Comparison of ENCODE assay signal across 9 mouse cellular contexts in the genomic region with DNA sequence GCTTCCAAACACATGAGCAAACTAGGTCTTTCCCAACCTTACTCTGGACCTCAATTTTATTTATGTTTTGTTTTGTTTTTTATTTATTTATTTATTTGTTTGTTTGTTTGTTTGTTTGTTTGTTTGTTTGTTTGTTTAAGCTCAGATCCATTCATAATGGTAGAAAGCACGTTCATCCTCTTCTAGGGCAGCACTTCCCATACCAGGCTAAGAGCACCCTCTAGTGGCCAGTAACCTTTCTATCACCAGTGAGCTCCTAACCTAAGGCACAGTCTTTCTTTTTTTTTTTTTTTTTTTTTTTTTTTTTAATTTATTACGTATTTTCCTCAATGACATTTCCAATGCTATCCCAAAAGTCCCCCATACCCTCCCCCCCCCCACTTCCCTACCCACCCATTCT. TPM values are rescaled to one million over a fixed set of nuclear protein-coding genes. Genes with fewer than 3 reads are reported as not detected.
DNase-seq lines count a peak whose midpoint lies in the region; ATAC-seq and TF ChIP-seq lines count a peak whose summit lies in the region.
"Not testable (repeated sequence)": the region's sequence is repeated elsewhere in the genome, so short reads cannot be mapped to it uniquely, and the experiment has no call there.
"Had no signal": no experiment of that assay in that cellular context is flagged by ENCODE, and none has a peak within 500 bp of the region (broad histone marks: within the 10 kb centered on the region; RNA-seq: fewer than 3 reads in every experiment).

No protein-coding gene starts in this region.

- H3K27me3 ChIP-seq in kidney, postnatal 0 days (ENCODE audit: insufficient read depth, low read length); liver, adult 2 months (ENCODE audit: control insufficient read depth, insufficient read depth, low read length); midbrain, postnatal 0 days (ENCODE audit: insufficient read depth, low read length): not testable (repeated sequence)

- peak; percentile 61 to 69 for DNase-seq in B cell, adult 2 months
- peak; percentile 79 for DNase-seq in adrenal gland, postnatal 14 days
- DNase-seq in embryo, embryonic 11 days = peak; percentile 78
- DNase-seq in heart, adult 8-10 months (ENCODE audit: low spot score) = peak; percentile 48
- peak; percentile 87 for DNase-seq in kidney, postnatal 0 days (ENCODE audit: low spot score)
- peak; percentile 57 for DNase-seq in liver, adult 2 months (ENCODE audit: extremely low read depth, low read depth, low spot score)
- peak; percentile 80 for DNase-seq in midbrain, postnatal 0 days (ENCODE audit: low spot score)
- peak; percentile 33 for DNase-seq in telencephalon, adult 2 months (ENCODE audit: low read depth, low spot score)

- H3K4me3 ChIP-seq in kidney, postnatal 0 days (replicated peaks; ENCODE audit: low read depth, low read length); liver, adult 2 months (ENCODE audit: insufficient read depth, low read depth, low read length); midbrain, postnatal 0 days (ENCODE audit: low read depth, low read length): not testable (repeated sequence)

- ATAC-seq in kidney, postnatal 0 days (replicated peaks; ENCODE audit: low FRiP score, low read depth); midbrain, postnatal 0 days (ENCODE audit: low FRiP score): not testable (repeated sequence)

- TF ChIP-seq CTCF in kidney, postnatal 0 days (IDR thresholded peaks at IDR 0.05; ENCODE audit: low read depth) = peak; percentile 75
- TF ChIP-seq CTCF in liver, adult 2 months (IDR thresholded peaks at IDR 0.05; ENCODE audit: low read depth, low read length) = peak; percentile 53
- peak; percentile 75 for TF ChIP-seq CTCF in midbrain, postnatal 0 days (IDR thresholded peaks at IDR 0.05)

- H3K9me3 ChIP-seq in kidney, postnatal 0 days (replicated peaks; ENCODE audit: low read length); midbrain, postnatal 0 days (ENCODE audit: low read length): not testable (repeated sequence)

- H3K36me3 ChIP-seq in kidney, postnatal 0 days (ENCODE audit: insufficient read depth, low read length); liver, adult 2 months (ENCODE audit: control insufficient read depth, insufficient read depth, low read length); midbrain, postnatal 0 days (ENCODE audit: insufficient read depth, low read length): not testable (repeated sequence)

- H3K27ac ChIP-seq in kidney, postnatal 0 days; liver, adult 2 months (replicated peaks; ENCODE audit: insufficient read depth, low read depth, low read length); midbrain, postnatal 0 days (ENCODE audit: low read depth, low read length): not testable (repeated sequence)

- not testable (repeated sequence) for H3K9ac ChIP-seq in kidney, postnatal 0 days (ENCODE audit: low read depth, low read length); liver, adult 2 months (ENCODE audit: low read depth, low read length); midbrain, postnatal 0 days (replicated peaks; ENCODE audit: low read length, poor library complexity, severe bottlenecking)

- TF ChIP-seq POLR2A in liver, adult 2 months (IDR thresholded peaks at IDR 0.05; ENCODE audit: extremely low read depth, insufficient read depth, low read length) = not testable (repeated sequence)

- not testable (repeated sequence) for H3K4me2 ChIP-seq in kidney, postnatal 0 days (ENCODE audit: low read length); midbrain, postnatal 0 days (ENCODE audit: low read depth, low read length, poor library complexity, severe bottlenecking)

- not testable (repeated sequence) for H3K79me2 ChIP-seq in liver, adult 2 months (ENCODE audit: control insufficient read depth, insufficient read depth, low read length)

- not testable (repeated sequence) for H3K4me1 ChIP-seq in kidney, postnatal 0 days (replicated peaks; ENCODE audit: insufficient read depth, low read length); liver, adult 2 months (ENCODE audit: control insufficient read depth, insufficient read depth, low read length); midbrain, postnatal 0 days (ENCODE audit: insufficient read depth, low read length)

- WGBS in kidney, postnatal 0 days = 14% methylated on average over 1 of the region's 2 CpGs
- 0% methylated on average over 1 of the region's 2 CpGs for WGBS in liver, adult 2 months
- 12% methylated on average over 1 of the region's 2 CpGs for WGBS in midbrain, postnatal 0 days

RNA-seq across cellular contexts. Expression of gene Atp2b3, which starts 9.3 kb away (rescaled TPM):
- 16.3 and 20.9 TPM in 2 replicates for total RNA-seq in adrenal gland, postnatal 14 days (2021)
- total RNA-seq in heart, adult 8-10 months (2022) = under 1 TPM; 0.16 to 0.53 (median 0.21) TPM
- polyA plus RNA-seq in kidney, postnatal 0 days (2015; fragmentation: Nextera tagmentation; extraction: Ambion mirVana) = 0.11 and 0.22 TPM in 2 replicates
- total RNA-seq in liver, adult 2 months (2014; rRNA removed) = 0.07 TPM in 1 of 2 replicates, not detected in the other
- polyA plus RNA-seq in liver, adult 2 months (2012; rRNA removed) = not detected in 2 replicates
- 40.4 and 41.9 TPM in 2 replicates for total RNA-seq in midbrain, postnatal 0 days (2014; rRNA removed)
- polyA plus RNA-seq in midbrain, postnatal 0 days (2015; fragmentation: Nextera tagmentation; extraction: Ambion mirVana) = 6.7 and 7.9 TPM in 2 replicates

RNA-seq across cellular contexts. Expression of gene Bgn, which starts 10.2 kb away (rescaled TPM):
- 183 and 214 TPM in 2 replicates for total RNA-seq in adrenal gland, postnatal 14 days (2021)
- total RNA-seq in heart, adult 8-10 months (2022) = 100 to 1,000 TPM; 152 to 198 (median 182) TPM
- 90.4 and 93.4 TPM in 2 replicates for polyA plus RNA-seq in kidney, postnatal 0 days (2015; fragmentation: Nextera tagmentation; extraction: Ambion mirVana)
- total RNA-seq in liver, adult 2 months (2014; rRNA removed) = 27.1 and 47.0 TPM in 2 replicates
- polyA plus RNA-seq in liver, adult 2 months (2012; rRNA removed) = 71.9 and 78.9 TPM in 2 replicates
- 43.9 and 44.6 TPM in 2 replicates for total RNA-seq in midbrain, postnatal 0 days (2014; rRNA removed)
- 17.1 and 19.8 TPM in 2 replicates for polyA plus RNA-seq in midbrain, postnatal 0 days (2015; fragmentation: Nextera tagmentation; extraction: Ambion mirVana)

RNA-seq across cellular contexts. Expression of gene Haus7, which starts 34.7 kb away (rescaled TPM):
- total RNA-seq in adrenal gland, postnatal 14 days (2021) = 22.8 and 25.2 TPM in 2 replicates
- 1 to 10 TPM; 5.0 to 6.3 (median 5.4) TPM for total RNA-seq in heart, adult 8-10 months (2022)
- polyA plus RNA-seq in kidney, postnatal 0 days (2015; fragmentation: Nextera tagmentation; extraction: Ambion mirVana) = 40.3 and 49.3 TPM in 2 replicates
- total RNA-seq in liver, adult 2 months (2014; rRNA removed) = 12.9 and 15.5 TPM in 2 replicates
- polyA plus RNA-seq in liver, adult 2 months (2012; rRNA removed) = 11.2 and 12.8 TPM in 2 replicates
- total RNA-seq in midbrain, postnatal 0 days (2014; rRNA removed) = 30.7 and 34.7 TPM in 2 replicates
- polyA plus RNA-seq in midbrain, postnatal 0 days (2015; fragmentation: Nextera tagmentation; extraction: Ambion mirVana) = 61.7 and 63.6 TPM in 2 replicates

RNA-seq across cellular contexts. Expression of gene Trex2, which starts 58.4 kb away (rescaled TPM):
- total RNA-seq in adrenal gland, postnatal 14 days (2021) = not detected in 2 replicates
- not detected for total RNA-seq in heart, adult 8-10 months (2022)
- 0.12 and 0.18 TPM in 2 replicates for polyA plus RNA-seq in kidney, postnatal 0 days (2015; fragmentation: Nextera tagmentation; extraction: Ambion mirVana)
- total RNA-seq in liver, adult 2 months (2014; rRNA removed) = not detected in 2 replicates
- polyA plus RNA-seq in liver, adult 2 months (2012; rRNA removed) = not detected in 2 replicates
- total RNA-seq in midbrain, postnatal 0 days (2014; rRNA removed) = 1.3 TPM in 1 of 2 replicates, not detected in the other
- polyA plus RNA-seq in midbrain, postnatal 0 days (2015; fragmentation: Nextera tagmentation; extraction: Ambion mirVana) = not detected in 2 replicates
- total RNA-seq: layer of hippocampus, adult 8-10 months had no signal

Comparison
In these comparisons a context has a peak if more than half of its experiments do, and no peak if none do; other contexts are left out.
1. DNase-seq: peak in every context shown above with its lines; median percentile 87 in kidney, postnatal 0 days; 80 in midbrain, postnatal 0 days; 79 in adrenal gland, postnatal 14 days; 78 in embryo, embryonic 11 days; 65 in B cell, adult 2 months; 57 in liver, adult 2 months; 48 in heart, adult 8-10 months; 33 in telencephalon, adult 2 months.
2. RNA of gene Atp2b3, which starts 9.3 kb away (total RNA-seq): 40.4 to 41.9 TPM in midbrain, postnatal 0 days and 16.3 to 20.9 TPM in adrenal gland, postnatal 14 days; 0.16 to 0.53 TPM in heart, adult 8-10 months and 0.07 TPM in liver, adult 2 months; every median in the first group is over 10 times any median in the second.
3. Peak in every context shown above with its lines, with median percentiles within 50 percentile points of each other: CTCF ChIP-seq.